Mouse (Mus musculus) thymus, postnatal 25 days (tissue): ENCODE measurements around the gene Drg1.

ENCODE experiments used
- DNase-seq: peaks from one replicate; pipeline ENCODE4 v3.0.0; 2022

Drg1 gene

DNA sequence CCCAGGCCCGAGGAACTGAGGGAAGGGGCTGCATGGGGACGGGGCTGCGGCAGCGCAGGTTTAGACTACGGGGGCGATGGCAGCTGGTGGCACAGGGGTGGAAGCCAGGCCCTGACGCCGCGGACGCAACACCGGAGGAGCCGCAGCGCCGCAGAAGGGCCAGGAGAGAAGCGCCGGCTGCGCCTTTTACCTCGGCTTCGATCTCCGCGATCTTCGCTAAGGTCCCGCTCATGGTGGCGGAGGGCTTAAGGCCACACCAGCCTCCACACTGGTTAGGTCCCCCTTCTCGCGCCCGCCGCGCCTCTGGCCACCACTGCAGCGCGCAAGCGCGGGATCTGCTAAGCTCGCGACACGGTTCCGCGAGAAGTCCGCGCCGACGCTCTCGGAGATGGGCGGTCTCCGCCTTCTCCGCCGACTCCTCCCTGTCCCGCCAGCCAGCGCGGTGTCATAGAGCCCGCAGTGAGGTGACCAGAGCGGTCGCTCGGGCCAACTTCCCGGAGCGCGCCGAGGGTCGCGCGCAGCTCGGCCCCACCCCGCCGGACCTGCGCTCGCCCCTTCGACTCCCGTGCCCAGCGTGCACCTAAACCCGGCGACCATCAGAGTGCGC lies at the start of gene Drg1:
Gene Drg1, minus strand, starts transcription at position 337 of the 607 bp plus-strand sequence.
- DNase-seq, result peak; percentile 93

DNA sequence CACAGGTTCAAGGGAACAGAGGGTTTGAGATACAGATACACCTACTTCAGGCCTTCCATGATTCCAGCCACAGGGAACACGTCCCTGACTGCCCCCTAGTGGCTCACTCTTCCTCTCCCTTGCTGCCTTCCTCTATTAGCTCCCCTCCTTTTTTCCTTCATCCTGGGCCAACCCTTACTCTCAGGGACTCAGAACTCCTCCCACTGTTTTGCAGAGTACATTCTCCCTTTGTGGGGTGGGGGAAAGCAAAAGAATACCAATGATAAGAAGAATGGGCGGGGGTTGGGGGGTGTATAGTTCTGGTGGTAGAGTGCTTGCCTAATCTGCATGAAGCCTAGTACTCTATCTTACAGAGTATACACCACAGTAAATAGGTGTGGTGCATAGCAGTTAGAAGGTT lies 47.9 kb upstream of the Drg1 start:
- peak; percentile 70 for DNase-seq

DNA sequence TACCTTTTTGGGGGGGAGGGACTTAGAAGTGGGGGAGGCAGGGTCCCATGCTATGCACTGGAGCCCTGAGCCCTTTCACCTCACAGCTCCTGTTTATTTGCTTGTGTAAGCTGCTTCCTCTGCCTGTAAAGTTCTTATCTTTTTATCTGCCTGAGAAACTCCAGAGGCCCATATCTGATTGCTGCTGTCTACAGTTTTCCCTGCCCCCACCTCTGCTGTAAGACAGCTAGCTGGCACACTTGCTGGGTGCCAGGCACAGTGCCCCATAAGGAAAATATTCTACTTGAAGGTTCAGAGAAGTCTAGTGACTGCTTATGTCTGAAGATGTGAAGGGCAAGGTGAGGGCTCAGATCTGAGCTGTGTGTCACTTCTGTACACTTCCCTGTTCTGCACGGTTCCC lies 47.1 kb upstream of the Drg1 start:
- peak; percentile 62 for DNase-seq

- DNase-seq, result no peak
These were observed 45.6 kb upstream of the Drg1 start for GRCm38 (mm10) chr11:3311586-3312347.

DNA sequence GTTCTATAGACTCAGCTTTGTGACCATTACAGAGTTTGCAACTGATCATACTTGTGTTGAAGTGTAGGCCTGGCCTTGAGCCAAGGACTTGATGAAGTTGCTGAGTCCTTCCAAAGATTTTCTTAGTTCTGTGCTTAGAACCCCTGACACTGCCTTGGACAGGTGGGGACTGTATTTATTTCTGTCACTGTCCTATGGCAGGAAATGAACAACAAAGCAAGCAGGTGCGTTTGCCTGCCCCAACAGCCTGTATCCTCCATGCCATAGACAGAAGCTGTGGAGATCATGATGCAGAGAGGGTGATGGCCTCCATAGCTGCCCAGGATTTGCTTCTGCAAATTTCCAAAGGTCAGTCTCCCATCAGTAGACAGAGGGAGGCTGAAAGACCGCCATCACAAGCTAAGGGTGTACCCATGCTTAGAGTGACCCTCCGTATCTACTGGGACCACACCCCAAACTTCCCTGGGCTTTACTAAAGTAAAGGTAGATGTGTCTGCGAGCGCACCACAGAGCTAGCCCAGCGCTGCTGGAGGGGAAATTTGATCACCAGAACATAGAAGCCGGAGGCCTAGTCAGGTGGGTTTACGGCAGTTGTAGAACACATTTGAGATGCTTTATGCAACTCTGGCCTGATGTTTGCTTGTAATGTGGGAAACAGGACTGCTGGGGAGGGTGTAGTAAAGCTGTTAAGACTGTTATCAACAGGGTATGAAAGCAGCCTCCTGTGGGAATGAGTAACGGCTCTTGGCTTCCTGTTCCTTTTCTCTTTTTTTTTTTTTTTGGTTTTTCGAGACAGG lies 44.8 kb upstream of the Drg1 start:
- DNase-seq, result peak; percentile 59

DNA sequence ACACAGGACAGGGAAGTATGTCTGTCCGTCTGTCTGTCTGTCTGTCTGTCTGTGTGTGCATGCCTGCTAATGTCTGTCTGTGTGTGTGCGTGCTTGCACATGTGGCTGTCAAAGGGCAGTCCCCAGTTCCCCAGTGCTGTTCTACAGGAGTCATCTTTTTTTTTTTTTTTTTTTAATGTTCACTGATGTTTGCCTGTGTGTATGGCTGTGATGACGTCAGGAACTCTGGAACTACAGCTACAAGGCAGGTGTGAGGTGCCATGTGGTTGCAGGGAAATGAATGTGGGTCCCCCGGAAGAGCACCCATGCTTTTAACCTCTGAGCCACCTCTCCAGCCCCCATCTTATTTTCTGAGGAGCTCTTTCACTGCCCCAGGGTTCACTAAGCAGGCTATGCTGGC lies 43.7 kb upstream of the Drg1 start:
- peak; percentile 50 for DNase-seq

DNA sequence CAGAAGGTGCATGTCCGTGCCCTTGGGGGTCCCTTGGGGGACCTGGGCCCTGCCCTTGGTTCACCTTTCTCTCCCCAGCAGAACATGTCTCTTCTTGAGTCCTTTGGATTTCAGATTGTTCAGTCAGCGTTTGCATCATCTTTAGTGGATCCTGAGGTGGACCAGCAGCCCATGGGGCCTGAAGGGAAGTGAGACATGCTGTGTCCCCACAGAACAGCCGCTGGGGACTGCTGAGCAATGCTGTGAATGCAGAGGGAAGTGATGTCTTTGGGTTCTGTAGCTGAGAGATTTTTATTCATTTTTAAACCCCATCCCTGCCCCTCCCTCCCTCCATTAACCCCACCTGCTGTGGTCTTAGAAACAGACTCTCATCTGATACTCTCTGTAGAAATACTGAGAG lies 41.7 kb upstream of the Drg1 start:
- DNase-seq, result no peak

DNA sequence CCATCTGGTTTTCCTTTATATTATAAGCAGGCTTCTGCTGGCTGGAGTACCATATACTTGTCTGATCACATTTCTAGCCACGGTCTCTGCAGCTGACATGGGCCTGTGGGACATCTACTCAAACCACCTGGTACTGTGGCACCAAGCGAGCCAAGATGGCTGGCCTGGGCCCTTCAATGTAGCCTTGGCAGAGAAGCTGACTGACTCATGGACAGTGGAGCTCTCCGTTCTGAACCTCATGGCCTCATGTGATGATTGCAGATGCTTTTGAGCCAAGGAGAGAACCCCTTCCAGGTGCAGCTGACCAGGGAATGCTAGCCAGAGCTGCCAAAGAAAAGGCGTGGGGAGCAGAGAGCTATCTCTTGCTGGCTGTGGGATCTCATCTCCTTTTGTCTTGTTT lies 39.6 kb upstream of the Drg1 start:
- no peak for DNase-seq

DNA sequence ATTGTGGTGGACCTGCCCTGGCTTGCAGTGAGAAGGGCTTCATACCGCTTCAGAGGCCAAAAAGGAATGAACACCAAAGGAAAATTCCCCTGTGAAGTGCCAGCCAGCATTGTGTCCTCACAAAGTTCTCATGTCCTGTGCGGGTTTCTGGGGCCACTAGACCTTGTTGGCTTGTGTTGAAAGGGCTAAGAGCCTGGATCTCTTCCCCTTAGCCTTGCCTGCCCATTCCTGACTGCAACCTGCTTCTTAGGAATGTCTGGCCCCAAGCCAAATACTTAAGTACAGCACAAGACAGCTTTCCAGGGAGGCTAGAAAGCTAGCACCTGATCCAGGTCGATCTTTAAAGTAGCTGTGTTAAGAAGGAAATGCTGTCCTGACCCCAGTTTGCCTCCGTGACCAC lies 36.6 kb upstream of the Drg1 start:
- DNase-seq, result no peak

DNA sequence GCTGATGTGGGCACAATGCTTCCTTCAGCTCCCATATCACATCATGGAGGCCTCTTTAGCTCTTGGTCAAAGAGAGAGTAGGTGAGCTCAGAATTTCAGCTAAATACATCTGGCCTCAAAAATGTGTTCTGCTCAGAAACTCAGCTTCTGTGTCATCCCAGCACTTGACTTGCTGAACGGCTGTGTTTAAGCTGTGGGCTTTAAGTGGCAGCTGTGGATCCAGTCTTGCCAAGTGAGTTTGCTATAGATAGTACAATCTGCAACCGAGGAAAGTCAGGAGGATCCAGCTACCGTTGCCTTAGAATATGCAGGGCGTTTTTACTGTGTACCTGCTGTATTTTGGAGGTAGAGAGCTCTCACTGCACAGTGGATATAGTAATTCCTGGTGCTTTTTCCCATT lies 36.2 kb upstream of the Drg1 start:
- DNase-seq, result no peak

- DNase-seq, result no peak
These were observed 34.9 kb upstream of the Drg1 start for GRCm38 (mm10) chr11:3301075-3301474.

GRCm38 (mm10) chr11:3298813-3299185 lies 32.6 kb upstream of the Drg1 start:
- DNase-seq, result peak; percentile 45

DNA sequence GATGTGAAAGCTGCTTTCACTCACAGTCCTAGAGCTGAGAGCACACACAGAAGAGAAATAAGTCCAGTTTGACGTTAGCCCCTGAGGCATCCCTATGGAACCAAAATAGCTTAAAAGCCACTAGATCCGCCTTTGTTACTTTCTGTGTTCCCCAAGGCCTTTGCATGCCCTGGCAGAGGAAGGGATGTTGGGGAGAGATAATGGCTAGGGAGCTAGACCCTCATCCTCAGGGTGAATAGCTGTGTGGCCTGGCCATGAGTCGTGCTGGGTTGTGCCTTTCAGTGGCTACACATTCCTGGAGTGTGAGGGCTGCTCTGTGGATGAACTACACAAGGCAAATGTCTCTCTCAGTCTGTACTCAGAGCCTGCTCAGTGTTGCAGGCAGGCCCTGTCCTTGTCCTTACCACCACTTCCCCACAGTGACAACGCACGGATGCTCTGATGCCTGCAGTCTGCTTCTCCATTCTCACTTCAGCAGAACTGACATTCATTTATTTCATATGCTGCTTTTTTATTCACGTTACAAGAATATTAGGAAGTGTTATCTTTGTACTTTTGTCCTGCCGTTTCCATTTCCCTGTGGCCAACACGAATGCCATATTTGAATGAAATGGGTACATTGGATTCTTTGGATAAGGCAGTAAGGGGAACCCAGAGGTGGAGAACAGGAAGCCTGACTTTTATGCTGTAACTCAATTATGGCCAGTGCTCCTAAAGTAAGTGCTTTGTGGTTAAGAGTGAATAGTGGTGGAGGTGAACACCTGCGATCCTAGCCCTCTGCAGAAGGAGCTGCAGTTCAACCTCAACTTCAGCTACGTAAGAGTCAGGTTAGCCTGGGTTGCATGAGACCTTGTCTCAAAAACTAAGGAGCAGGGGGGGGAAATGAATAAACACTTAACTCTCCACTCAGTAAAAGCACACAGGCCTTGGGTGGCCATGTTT lies 31.9 kb upstream of the Drg1 start:
- peak; percentile 40 for DNase-seq

DNA sequence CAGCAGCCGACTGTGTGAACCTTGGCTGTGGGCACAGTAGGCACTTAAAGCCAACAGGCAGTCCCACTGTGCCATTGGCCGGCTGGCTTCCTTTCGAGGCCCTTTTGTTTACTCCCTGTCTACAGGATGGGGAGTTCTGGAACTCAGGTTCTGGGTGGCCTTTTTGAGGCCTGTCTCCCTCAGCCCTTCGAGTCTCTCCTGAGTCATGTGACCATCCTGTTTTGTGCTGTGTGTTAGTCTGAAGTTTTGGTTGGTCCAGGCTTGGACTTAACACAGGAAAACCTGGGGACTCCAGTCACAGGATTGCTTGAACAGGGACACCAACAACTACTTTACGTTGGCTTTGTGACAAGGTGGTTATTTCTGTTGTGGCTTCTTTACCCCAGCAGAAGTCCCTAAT lies 29.8 kb upstream of the Drg1 start:
- no peak for DNase-seq

DNA sequence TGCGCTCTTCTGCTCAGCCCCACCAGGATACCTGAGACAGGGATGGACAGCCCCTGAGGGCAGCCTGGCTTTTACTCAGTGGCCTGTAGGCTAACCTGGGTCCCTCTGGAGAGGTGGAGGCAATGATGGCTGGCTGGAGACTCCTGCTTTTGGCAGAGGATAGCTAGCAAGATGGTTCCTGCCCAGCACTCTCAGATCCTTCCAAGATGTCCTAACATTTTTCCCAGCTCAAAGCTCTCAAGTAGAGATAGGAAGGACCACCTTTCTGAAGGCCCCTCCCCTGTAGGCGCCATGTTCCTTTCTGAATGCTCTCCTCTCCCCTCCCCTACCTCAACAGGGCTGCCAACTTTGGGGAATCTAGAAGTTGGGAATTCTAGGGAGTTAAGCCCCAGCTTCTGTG lies 28.4 kb upstream of the Drg1 start:
- no peak for DNase-seq

DNA sequence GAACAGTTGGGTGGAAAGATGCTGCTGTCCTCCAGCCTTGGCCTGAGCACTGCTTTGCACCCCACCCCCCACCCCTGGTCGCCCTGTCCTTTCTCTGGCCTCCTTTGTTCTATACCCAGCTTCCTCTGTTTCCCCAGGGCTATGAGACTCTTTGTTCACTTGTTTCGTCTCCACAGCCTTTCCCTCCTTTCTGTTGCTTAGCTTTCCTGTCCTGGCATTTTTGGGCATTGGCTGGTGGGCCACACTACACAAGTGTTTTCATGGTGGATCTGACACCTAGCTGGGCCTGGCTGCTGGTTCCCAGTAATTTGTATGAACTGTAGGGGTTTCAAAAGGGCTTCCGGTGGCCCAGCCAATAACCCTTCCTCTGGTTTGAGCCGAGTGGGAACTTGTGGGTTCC lies 27.1 kb upstream of the Drg1 start:
- DNase-seq, result peak; percentile 37

DNA sequence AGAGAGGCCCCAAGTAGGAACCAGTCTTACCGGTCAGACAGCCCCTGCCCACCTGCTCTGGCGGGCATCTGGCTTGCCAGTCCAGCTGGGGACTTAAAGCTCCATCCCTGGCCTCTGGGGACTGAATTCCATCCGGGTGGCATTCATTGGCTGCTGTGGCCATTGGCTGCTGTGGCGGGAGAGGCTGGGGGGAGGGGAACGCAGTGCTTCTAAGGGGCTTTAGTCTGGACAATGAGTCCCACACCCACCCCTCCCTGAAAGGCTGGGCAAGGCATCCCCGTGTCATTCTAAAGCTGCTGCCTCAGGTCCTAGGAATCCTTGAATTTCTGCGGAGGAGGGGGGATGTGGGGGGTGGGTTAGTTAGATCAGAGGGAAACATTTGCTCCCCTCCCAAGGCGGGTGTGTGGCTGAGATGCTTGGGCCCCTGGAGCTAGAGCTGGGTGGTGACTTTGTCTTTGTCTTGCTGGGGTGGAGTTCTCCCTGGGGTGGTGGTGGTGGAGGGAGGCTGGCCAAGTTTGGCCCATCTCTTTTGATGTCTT lies 26.6 kb upstream of the Drg1 start:
- peak; percentile 39 for DNase-seq

DNA sequence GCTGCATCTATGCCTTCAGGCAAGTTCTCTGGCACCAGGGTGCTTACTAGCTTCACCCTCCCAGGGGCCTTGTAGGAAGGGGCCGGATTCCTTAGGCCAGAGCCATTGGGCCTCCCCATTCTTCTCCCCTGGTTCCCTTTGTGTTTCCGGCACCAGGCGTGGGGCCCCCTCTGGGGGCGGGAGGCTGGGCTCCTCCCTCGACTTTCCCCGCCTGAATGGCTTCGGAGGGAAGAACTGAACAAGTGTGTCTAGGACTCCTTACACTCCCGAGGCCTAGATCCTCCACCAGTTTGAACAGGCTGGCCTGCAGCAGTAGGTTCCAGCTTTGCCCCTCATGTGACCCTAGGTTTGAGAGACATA lies 25.8 kb upstream of the Drg1 start:
- DNase-seq, result peak; percentile 83

DNA sequence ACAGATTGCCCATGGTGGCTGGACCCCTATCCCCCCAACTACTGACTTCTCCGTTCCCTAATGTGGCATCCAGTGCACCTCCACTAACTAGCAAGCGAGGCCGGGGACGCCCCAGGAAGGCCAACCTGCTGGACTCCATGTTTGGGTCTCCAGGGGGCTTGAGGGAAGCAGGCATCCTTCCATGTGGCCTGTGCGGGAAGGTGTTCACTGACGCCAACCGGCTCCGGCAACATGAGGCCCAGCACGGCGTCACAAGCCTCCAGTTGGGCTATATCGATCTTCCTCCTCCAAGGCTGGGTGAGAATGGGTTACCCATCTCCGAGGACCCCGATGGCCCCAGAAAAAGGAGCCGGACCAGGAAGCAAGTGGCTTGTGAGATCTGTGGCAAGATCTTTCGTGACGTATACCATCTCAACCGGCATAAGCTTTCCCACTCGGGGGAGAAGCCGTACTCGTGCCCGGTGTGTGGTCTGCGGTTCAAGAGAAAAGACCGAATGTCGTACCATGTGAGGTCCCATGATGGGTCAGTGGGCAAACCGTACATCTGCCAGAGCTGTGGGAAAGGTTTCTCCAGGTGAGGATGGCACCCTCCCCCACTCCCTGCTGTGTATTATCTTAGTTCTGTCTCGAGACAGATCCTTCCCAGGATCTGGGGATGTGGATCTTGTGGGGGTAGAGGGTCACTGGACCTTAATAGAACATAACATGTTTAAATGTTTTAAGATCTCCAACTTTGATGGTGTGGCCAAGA lies 25.3 kb upstream of the Drg1 start:
- DNase-seq, result peak; percentile 62

- DNase-seq, result peak; percentile 74
These were observed 24.6 kb upstream of the Drg1 start for GRCm38 (mm10) chr11:3290640-3291310.
